Mouse (Mus musculus) limb, embryonic 13.5 days (tissue): Measurements from ENCODE around the gene Stac. TPM values are rescaled to one million over a fixed set of nuclear protein-coding genes. Genes with fewer than 3 reads are reported as not detected.

ENCODE experiments used
- ATAC-seq: fragments of 200-750 bp; cut with Nextera tagmentation; 2 replicates; pipeline ENCODE4 v1.8.0; 2017; ENCODE audit warnings: low read depth, moderate number of reproducible peaks, moderate TSS enrichment; ENCODE audit not compliant: low FRiP score
- H3K27ac ChIP-seq: fragments of 300-500 bp; sonication (generic); 2 replicates; pipeline ENCODE4 v1.5.1; 2015; ENCODE audit warnings: inconsistent platforms, mild to moderate bottlenecking, moderate library complexity
- H3K27me3 ChIP-seq: fragments of 300-500 bp; sonication (generic); 2 replicates; pipeline ENCODE4 v1.6.1; 2015; ENCODE audit warnings: mild to moderate bottlenecking, inconsistent platforms
- H3K36me3 ChIP-seq: fragments of 300-500 bp; sonication (generic); 2 replicates; pipeline ENCODE4 v1.6.1; 2015; ENCODE audit warnings: inconsistent platforms, mild to moderate bottlenecking, moderate library complexity
- H3K4me1 ChIP-seq: fragments of 300-500 bp; sonication (generic); 2 replicates; pipeline ENCODE4 v1.6.1; 2015; ENCODE audit warnings: inconsistent platforms
- H3K4me2 ChIP-seq: fragments of 300-500 bp; sonication (generic); replicated peaks from 2 replicates; pipeline ENCODE4 v1.6.1; 2015; ENCODE audit warnings: inconsistent platforms, mild to moderate bottlenecking, moderate library complexity
- H3K4me3 ChIP-seq: fragments of 300-500 bp; sonication (generic); 2 replicates; pipeline ENCODE4 v1.5.1; 2015; ENCODE audit warnings: moderate library complexity, mild to moderate bottlenecking, inconsistent platforms
- H3K9ac ChIP-seq: fragments of 300-500 bp; sonication (generic); 2 replicates; pipeline ENCODE4 v1.6.1; 2015; ENCODE audit warnings: mild to moderate bottlenecking, inconsistent platforms
- H3K9me3 ChIP-seq: fragments of 300-500 bp; sonication (generic); 2 replicates; pipeline ENCODE4 v1.6.1; 2016; ENCODE audit warnings: inconsistent platforms
- WGBS: fragments of 180-500 bp; shearing (Covaris S2); methylation state at CpG from one replicate; pipeline ENCODE4 v1.1.7; 2015; 5-methylcytosine and 5-hydroxymethylcytosine counted together
- polyA plus RNA-seq: library from polyadenylated mRNA; unstranded; fragments of >200 nt; fragmentation: Nextera tagmentation; extraction: Ambion mirVana; gene quantifications from 2 replicates; pipeline ENCODE4 v1.2.1, GENCODE M21; 2015

Stac gene
- polyA plus RNA-seq, 1 experiment from 2014 or later: 8.0 TPM

DNA sequence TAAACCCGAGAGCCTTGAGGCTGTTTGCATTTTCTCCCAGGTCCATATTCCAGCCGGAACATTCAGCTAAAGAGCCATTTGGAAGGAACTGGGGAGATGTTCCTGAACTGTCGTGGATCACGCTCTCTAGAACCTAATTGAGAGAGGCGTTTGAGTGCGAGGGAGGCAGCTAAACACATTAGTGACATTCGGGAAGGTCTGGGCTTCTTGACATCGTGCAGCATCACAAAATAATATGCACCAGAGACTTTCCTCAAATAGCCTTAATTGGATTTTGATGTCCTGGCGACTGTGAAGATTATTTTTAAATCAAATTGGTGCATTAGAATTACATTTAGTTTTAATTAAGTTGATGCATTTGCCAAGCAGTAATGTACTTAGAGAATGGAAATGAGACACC lies 111.4 kb downstream of the Stac start:
- Histone ChIP-seq H3K27me3 (no peaks in the 10 kb centered on the region), H3K4me3 (no peak overlapping the region), H3K27ac (no peak overlapping the region), H3K9me3 (no peaks in the 10 kb centered on the region), H3K4me1 (0 out of 2 replicates have a peak, but pooled peaks cover 4% of the 10 kb centered on the region), H3K9ac (no peak overlapping the region), H3K36me3 (no peaks in the 10 kb centered on the region), H3K4me2 (no peak overlapping the region)
- no peak for ATAC-seq
- WGBS: 74% methylated on average over 9 of the region's 9 CpGs

DNA sequence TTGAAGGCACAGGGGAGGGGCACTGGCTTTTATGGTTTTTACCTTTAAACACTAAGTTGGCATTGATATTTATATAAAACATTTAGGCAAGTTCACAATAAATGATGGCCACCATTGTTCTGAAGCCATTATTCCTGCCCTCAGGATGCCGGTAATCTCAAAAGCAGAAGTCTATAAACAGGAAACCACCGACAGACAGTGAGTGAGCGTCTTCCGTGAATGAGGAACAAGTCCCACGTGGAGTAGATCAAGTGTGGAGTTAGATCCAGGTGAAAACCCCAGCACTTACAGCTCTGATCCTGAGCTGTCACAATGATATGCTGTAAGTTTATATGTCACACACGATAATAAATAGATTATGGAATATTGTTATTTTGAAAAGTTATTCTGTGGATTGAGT lies 112.7 kb downstream of the Stac start:
- Histone ChIP-seq H3K4me1 (0 out of 2 replicates have a peak, but pooled peaks cover 4% of the 10 kb centered on the region), H3K9me3 (no peaks in the 10 kb centered on the region), H3K36me3 (no peaks in the 10 kb centered on the region), H3K4me2 (no peak overlapping the region), H3K9ac (no peak overlapping the region), H3K4me3 (no peak overlapping the region), H3K27ac (no peak overlapping the region), H3K27me3 (no peaks in the 10 kb centered on the region)
- 88% methylated on average over 6 of the region's 6 CpGs for WGBS
- ATAC-seq: no peak

- no peak for ATAC-seq
- WGBS: 40% methylated on average over 4 of the region's 4 CpGs
- H3K9me3 ChIP-seq: no peaks in the 10 kb centered on the region
- H3K27ac ChIP-seq: no peak overlapping the region
- no peak overlapping the region for H3K9ac ChIP-seq
- H3K36me3 ChIP-seq: no peaks in the 10 kb centered on the region
- 0 out of 2 replicates have a peak, but pooled peaks cover 4% of the 10 kb centered on the region for H3K4me1 ChIP-seq
- no peaks in the 10 kb centered on the region for H3K27me3 ChIP-seq
- H3K4me2 ChIP-seq: no peak overlapping the region
- H3K4me3 ChIP-seq: no peak overlapping the region
Measured at GRCm38 (mm10) chr9:111575889-111576288, 114.3 kb downstream of the Stac start.

DNA sequence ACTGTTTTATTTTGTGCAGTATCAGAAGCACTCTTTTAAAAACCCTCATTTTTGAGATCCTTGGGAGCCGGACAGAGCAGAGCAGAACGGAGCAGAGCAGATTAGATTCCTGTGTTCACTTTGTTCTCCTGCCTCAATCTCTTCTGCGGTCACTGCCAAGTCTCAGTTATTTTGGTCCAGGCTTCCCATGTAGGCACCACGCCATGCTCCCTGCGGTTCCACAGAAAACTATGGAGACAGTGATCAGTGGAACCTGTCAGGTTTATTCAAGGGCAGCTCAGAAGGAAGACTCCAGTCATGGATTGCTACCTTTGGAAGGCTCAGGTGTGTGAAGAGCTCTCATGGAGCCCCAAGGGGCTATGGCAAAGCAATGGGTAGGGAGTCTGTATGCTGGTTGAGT lies 116.3 kb downstream of the Stac start:
- Histone ChIP-seq H3K4me1 (0 out of 2 replicates have a peak, but pooled peaks cover 4% of the 10 kb centered on the region), H3K27ac (no peak overlapping the region), H3K4me3 (no peak overlapping the region), H3K9ac (no peak overlapping the region), H3K36me3 (no peaks in the 10 kb centered on the region), H3K27me3 (no peaks in the 10 kb centered on the region), H3K4me2 (no peak overlapping the region), H3K9me3 (no peaks in the 10 kb centered on the region)
- no peak for ATAC-seq
- WGBS: 89% methylated on average over 5 of the region's 5 CpGs

GRCm38 (mm10) chr9:111571619-111572018 lies 118.5 kb downstream of the Stac start:
- Histone ChIP-seq H3K4me1 (0 out of 2 replicates have a peak, but pooled peaks cover 4% of the 10 kb centered on the region), H3K4me2 (no peak overlapping the region), H3K9ac (no peak overlapping the region), H3K27me3 (no peaks in the 10 kb centered on the region), H3K36me3 (no peaks in the 10 kb centered on the region), H3K27ac (no peak overlapping the region), H3K9me3 (no peaks in the 10 kb centered on the region), H3K4me3 (no peak overlapping the region)
- WGBS: 83% methylated on average over 5 of the region's 5 CpGs
- no peak for ATAC-seq

GRCm38 (mm10) chr9:111564176-111564575 lies 126.0 kb downstream of the Stac start:
- WGBS: 95% methylated on average over 6 of the region's 6 CpGs
- Histone ChIP-seq H3K4me1 (peaks cover 31% of the 10 kb centered on the region), H3K36me3 (no peaks in the 10 kb centered on the region), H3K4me2 (no peak overlapping the region), H3K27me3 (no peaks in the 10 kb centered on the region), H3K9me3 (no peaks in the 10 kb centered on the region), H3K4me3 (no peak overlapping the region), H3K9ac (no peak overlapping the region), H3K27ac (no peak overlapping the region)
- ATAC-seq: no peak

- no peaks in the 10 kb centered on the region for H3K9me3 ChIP-seq
- peaks cover 31% of the 10 kb centered on the region for H3K4me1 ChIP-seq
- 60% methylated on average over 7 of the region's 7 CpGs for WGBS
- H3K4me3 ChIP-seq: no peak overlapping the region
- peak overlapping the region; percentile 61; the same call in 1 of the 2 replicates for H3K27ac ChIP-seq
- peak overlapping the region; percentile 53 for H3K4me2 ChIP-seq
- no peaks in the 10 kb centered on the region for H3K27me3 ChIP-seq
- no peaks in the 10 kb centered on the region for H3K36me3 ChIP-seq
- peak; percentile 44; the same call in 1 of the 2 replicates for ATAC-seq
- no peak overlapping the region for H3K9ac ChIP-seq
Measured at GRCm38 (mm10) chr9:111563226-111563625, 126.9 kb downstream of the Stac start.

DNA sequence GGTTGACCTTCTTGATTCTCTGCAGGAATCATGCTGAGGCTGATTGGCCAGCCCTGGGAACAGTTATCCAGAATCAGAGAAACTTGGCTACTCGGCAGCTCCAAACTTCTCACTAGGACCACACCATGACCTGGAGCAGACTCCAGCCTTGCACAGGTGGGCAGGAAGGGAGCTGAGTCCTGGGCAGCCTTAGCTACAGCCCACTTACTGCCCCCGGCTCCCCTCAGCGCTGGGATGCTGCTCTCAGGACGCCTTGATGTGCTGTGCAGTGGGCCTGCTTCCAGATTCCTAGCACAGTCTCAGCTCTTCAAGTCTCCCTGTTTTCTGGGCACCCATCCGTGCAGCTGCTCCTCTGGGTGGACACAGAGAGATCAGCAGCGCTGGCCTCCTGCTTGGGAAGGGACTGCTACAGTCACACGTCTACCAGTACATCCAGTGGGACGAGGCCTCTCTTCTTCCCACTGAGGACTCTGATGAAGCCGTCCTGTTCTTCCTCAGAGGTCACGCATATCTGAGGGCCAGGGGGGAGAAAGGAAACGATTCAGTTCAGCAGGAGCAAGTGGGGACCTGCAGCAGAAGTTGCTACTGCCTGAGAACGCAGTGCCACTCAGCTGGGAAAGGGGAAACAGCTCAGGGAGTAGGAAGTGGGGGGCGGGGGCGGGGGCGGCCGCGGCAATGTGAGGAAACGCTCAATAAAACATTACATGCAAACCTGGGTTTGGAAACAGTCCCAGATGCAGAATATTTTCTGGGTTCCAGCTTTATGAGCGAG lies 127.7 kb downstream of the Stac start:
- no peaks in the 10 kb centered on the region for H3K27me3 ChIP-seq
- peak overlapping the region; percentile 13; the same call in 1 of the 2 replicates for H3K9ac ChIP-seq
- peak; percentile 73 for ATAC-seq
- H3K4me3 ChIP-seq: 0 out of 2 replicates have a peak overlapping the region, but pooled peaks have one; percentile 0
- peak overlapping the region; percentile 53 for H3K4me2 ChIP-seq
- H3K36me3 ChIP-seq: no peaks in the 10 kb centered on the region
- peak overlapping the region; percentile 61; the same call in 1 of the 2 replicates for H3K27ac ChIP-seq
- peaks cover 31% of the 10 kb centered on the region for H3K4me1 ChIP-seq
- WGBS: 26% methylated on average over 19 of the region's 19 CpGs
- no peaks in the 10 kb centered on the region for H3K9me3 ChIP-seq

DNA sequence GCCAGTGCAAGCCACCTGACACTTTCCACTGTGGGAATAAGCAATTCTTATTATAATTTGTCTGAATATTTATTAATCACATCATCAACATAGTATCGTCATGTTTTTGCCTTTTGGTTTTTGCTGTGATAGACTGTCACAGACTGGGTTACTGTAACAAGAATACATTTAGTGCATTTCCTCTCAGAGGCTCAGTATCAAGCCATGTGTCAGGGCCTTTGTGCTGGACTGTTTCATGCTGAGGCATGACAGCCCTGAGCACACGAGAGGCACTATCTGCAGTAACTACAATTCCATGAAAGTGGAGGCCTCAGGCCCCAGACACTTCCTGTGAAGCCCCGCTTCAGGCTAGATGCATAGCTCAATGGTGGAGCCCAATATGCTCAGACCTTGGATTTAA lies 133.4 kb downstream of the Stac start:
- Histone ChIP-seq H3K9me3 (no peaks in the 10 kb centered on the region), H3K27me3 (no peaks in the 10 kb centered on the region), H3K4me1 (peaks cover 18% of the 10 kb centered on the region), H3K27ac (no peak overlapping the region), H3K36me3 (no peaks in the 10 kb centered on the region), H3K4me3 (no peak overlapping the region), H3K4me2 (no peak overlapping the region), H3K9ac (no peak overlapping the region)
- 47% methylated on average over 3 of the region's 3 CpGs for WGBS
- no peak for ATAC-seq

GRCm38 (mm10) chr9:111552865-111553264 lies 137.3 kb downstream of the Stac start:
- ATAC-seq: no peak
- Histone ChIP-seq H3K27ac (no peak overlapping the region), H3K36me3 (no peaks in the 10 kb centered on the region), H3K9ac (no peak overlapping the region), H3K4me1 (peaks cover 6% of the 10 kb centered on the region; the same call in 1 of the 2 replicates), H3K4me2 (no peak overlapping the region), H3K27me3 (no peaks in the 10 kb centered on the region), H3K4me3 (no peak overlapping the region), H3K9me3 (no peaks in the 10 kb centered on the region)
- 32% methylated on average over 3 of the region's 3 CpGs for WGBS

- Histone ChIP-seq H3K4me3 (no peak overlapping the region), H3K27me3 (no peaks in the 10 kb centered on the region), H3K36me3 (no peaks in the 10 kb centered on the region), H3K9me3 (no peaks in the 10 kb centered on the region), H3K4me1 (0 out of 2 replicates have a peak, but pooled peaks cover 11% of the 10 kb centered on the region), H3K27ac (no peak overlapping the region), H3K4me2 (no peak overlapping the region), H3K9ac (no peak overlapping the region)
- ATAC-seq: no peak
- WGBS: 65% methylated on average over 15 of the region's 15 CpGs
Measured at GRCm38 (mm10) chr9:111551461-111552190, 138.5 kb downstream of the Stac start.

DNA sequence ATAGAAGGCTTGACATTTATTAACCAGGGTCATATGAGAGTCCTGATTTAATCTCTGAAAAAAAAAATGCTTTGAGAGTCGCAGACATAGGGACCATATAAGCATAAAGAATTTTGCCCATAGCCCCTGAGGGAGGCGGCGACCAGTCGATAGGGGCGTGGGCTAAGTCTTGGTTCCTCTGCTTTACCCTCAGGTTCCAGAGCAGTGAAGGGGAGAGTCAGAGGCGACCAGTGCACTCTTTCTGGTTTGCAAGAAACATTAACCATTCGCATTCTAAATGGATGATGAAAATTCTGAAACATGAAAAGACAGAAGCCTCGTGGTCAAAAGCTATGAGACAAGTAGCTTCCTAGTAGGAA lies 139.2 kb downstream of the Stac start:
- no peaks in the 10 kb centered on the region for H3K9me3 ChIP-seq
- H3K4me1 ChIP-seq: 0 out of 2 replicates have a peak, but pooled peaks cover 11% of the 10 kb centered on the region
- no peaks in the 10 kb centered on the region for H3K36me3 ChIP-seq
- 79% methylated on average over 8 of the region's 8 CpGs for WGBS
- H3K27ac ChIP-seq: no peak overlapping the region
- ATAC-seq: no peak
- no peak overlapping the region for H3K4me2 ChIP-seq
- H3K9ac ChIP-seq: no peak overlapping the region
- H3K27me3 ChIP-seq: no peaks in the 10 kb centered on the region
- no peak overlapping the region for H3K4me3 ChIP-seq
